Mouse (Mus musculus): ENCODE results near the gene Tube1. TPM values are rescaled to one million over a fixed set of nuclear protein-coding genes. Genes with fewer than 3 reads are reported as not detected.

Gene Tube1
- polyA plus RNA-seq, 1 experiment: 0.90 TPM

DNA sequence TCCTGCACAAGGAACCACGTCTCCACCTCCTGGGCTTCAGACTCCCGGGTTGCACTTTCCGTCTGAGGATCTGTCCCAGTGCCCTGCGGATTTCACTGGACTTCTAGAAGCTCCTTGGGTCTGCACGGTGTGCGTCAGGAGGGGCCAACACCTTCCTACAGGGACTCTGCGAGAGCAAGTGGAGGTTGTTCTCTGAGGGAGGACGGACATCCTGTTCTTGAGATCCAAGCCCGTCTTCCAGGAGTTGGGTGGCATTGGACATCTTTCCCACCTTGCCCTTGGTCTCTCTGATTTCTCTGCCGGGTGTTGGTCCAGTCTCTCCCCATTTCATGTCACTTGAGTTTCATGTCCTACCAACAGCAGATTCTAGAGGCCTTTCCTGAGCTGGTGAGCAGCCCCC lies 29.9 kb downstream of the Tube1 start, which contains the start of gene Ccn6:
Ccn6 (minus strand) TSS at position 101 of the 400 bp plus-strand sequence.
- 89% methylated on average over 10 of the region's 10 CpGs for WGBS
- no peak within 1 kb of the TSS for H3K4me3 ChIP-seq (replicated peaks; ENCODE audit: extremely low read depth, low read depth, low read length)
- no peak for DNase-seq
- no peaks in the 10 kb centered on the region for H3K4me1 ChIP-seq (ENCODE audit: control insufficient read depth, insufficient read depth, low read length)
- TF ChIP-seq POLR2A (IDR thresholded peaks at IDR 0.05; ENCODE audit: borderline replicate concordance, extremely low read depth, low read depth, low read length): no peak
- no peak for TF ChIP-seq CTCF (IDR thresholded peaks at IDR 0.05; ENCODE audit: insufficient read depth, low read length)

DNA sequence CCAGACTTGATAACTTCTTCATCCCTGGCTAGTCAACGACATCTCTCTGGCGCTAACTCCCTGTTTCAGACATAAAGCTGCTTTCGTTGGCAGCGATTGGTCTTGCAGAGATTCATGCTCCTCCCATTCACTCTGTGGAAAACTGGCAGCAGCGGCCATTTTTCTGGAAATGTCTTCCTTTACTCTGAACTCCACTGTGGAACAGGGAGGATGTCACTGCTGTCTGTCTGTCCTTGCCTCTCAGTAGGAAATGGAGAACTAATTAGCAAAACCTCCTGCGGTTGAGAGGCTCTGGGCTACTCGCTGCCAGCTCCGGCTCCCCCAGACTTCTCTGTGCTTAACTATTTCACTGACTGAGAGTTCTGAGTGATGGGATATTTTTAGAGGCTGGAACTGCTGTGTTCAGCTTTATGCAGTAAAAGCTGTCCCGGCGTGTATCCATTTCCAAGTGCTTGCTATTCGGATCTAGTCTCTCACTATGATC lies 31.9 kb downstream of the Tube1 start:
- no peaks in the 10 kb centered on the region; the same call in 1 of the 2 replicates for H3K4me1 ChIP-seq (ENCODE audit: control insufficient read depth, insufficient read depth, low read length)
- TF ChIP-seq CTCF (IDR thresholded peaks at IDR 0.05; ENCODE audit: insufficient read depth, low read length) (no peak), POLR2A (IDR thresholded peaks at IDR 0.05; ENCODE audit: borderline replicate concordance, extremely low read depth, low read depth, low read length) (no peak)
- no peak for DNase-seq
- H3K4me3 ChIP-seq (replicated peaks; ENCODE audit: extremely low read depth, low read depth, low read length): peak overlapping the region; percentile 4
- 28% methylated on average over 11 of the region's 11 CpGs for WGBS

DNA sequence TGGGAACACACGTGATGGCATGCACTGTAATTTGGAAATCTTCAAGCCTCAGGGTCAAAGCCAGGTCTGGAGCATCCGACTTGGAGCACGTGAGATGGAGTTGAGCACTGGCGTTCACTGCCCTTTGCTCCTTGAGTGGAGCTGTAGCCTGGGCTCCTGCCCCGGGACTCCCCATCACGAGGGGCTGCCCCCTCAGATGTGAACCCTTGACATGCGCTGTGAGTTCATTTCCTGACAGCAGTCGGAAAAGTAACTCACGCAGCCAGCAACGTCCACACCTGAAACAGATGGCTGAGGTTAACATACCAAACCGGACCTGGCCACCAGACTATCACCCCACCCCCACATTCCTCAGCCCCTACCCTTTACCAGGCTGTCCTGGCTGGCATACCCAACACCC lies 33.8 kb downstream of the Tube1 start:
- H3K4me1 ChIP-seq (ENCODE audit: control insufficient read depth, insufficient read depth, low read length): no peaks in the 10 kb centered on the region; the same call in 1 of the 2 replicates
- 72% methylated on average over 11 of the region's 11 CpGs for WGBS
- TF ChIP-seq CTCF (IDR thresholded peaks at IDR 0.05; ENCODE audit: insufficient read depth, low read length): no peak
- TF ChIP-seq POLR2A (IDR thresholded peaks at IDR 0.05; ENCODE audit: borderline replicate concordance, extremely low read depth, low read depth, low read length): no peak
- H3K4me3 ChIP-seq (replicated peaks; ENCODE audit: extremely low read depth, low read depth, low read length): no peak overlapping the region
- DNase-seq: no peak

DNA sequence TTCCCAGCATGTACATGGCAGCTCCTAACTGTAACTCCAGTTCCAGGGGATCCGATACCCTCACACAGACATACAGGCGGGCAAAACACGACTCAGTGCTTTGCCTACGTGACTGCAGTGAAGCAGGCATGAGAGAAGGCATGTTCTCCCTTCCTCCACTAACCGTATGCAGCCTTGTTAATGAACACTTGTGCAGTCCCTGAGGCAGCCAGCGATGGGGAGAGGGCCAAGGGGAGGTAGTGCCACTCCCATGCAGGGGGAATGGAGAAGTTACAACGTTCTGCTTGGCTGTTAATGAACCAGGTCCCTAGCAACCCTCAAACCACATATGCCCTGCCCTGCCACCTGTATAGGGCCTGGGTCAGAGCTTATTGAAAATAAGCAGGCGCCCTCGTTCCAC lies 35.9 kb downstream of the Tube1 start:
- TF ChIP-seq CTCF (IDR thresholded peaks at IDR 0.05; ENCODE audit: insufficient read depth, low read length) (no peak), POLR2A (IDR thresholded peaks at IDR 0.05; ENCODE audit: borderline replicate concordance, extremely low read depth, low read depth, low read length) (no peak)
- no peak for DNase-seq
- Histone ChIP-seq H3K4me3 (replicated peaks; ENCODE audit: extremely low read depth, low read depth, low read length) (no peak overlapping the region), H3K4me1 (ENCODE audit: control insufficient read depth, insufficient read depth, low read length) (peaks cover 2% of the 10 kb centered on the region; the same call in 1 of the 2 replicates)
- WGBS: 60% methylated on average over 9 of the region's 9 CpGs

DNA sequence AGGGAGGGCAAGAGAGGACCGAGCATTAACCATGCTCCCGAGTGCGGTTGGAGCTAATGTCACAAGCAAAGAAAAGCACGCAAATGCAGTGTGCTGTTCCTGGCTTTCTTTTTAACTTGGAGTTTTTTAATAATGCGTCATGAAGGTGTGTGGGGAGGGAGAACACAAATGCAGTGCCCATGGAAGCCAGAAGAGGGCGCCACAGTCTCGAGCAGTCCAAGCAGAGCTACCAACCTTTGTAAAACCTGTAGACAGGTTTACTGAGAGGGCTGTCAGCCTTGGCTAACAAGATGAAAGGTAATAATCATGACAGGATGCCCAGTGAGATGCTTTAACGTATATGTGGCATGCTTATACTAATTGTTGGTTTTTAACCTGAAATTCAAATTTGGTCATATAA lies 36.4 kb downstream of the Tube1 start:
- 24% methylated on average over 8 of the region's 8 CpGs for WGBS
- peak overlapping the region; percentile 8 for H3K4me3 ChIP-seq (replicated peaks; ENCODE audit: extremely low read depth, low read depth, low read length)
- peaks cover 2% of the 10 kb centered on the region; the same call in 1 of the 2 replicates for H3K4me1 ChIP-seq (ENCODE audit: control insufficient read depth, insufficient read depth, low read length)
- peak; percentile 89 for TF ChIP-seq CTCF (IDR thresholded peaks at IDR 0.05; ENCODE audit: insufficient read depth, low read length)
- no peak for TF ChIP-seq POLR2A (IDR thresholded peaks at IDR 0.05; ENCODE audit: borderline replicate concordance, extremely low read depth, low read depth, low read length)
- peak; percentile 73 for DNase-seq

DNA sequence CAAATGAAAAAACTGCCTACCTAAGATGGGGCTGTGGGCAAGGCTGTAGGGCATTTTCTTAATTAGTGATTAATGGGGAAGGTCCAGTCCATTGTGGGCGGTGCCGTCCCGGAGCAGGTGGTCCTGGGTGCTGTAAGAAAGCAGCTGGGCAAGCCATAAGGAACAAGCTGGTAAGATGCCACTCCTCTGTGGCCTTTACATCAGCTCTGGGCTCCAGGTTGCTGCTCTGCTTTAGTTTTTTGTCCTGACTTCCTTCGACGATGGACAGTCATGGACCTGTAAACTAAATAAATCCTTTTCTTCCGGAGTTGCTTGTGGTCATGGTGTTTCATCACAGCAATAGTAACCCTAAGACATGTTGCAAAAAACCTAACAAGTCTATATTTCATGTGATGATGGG lies 36.9 kb downstream of the Tube1 start:
- no peak for TF ChIP-seq CTCF (IDR thresholded peaks at IDR 0.05; ENCODE audit: insufficient read depth, low read length)
- TF ChIP-seq POLR2A (IDR thresholded peaks at IDR 0.05; ENCODE audit: borderline replicate concordance, extremely low read depth, low read depth, low read length): no peak
- H3K4me3 ChIP-seq (replicated peaks; ENCODE audit: extremely low read depth, low read depth, low read length): no peak overlapping the region
- WGBS: 16% methylated on average over 6 of the region's 6 CpGs
- DNase-seq: no peak
- H3K4me1 ChIP-seq (ENCODE audit: control insufficient read depth, insufficient read depth, low read length): peaks cover 2% of the 10 kb centered on the region; the same call in 1 of the 2 replicates

DNA sequence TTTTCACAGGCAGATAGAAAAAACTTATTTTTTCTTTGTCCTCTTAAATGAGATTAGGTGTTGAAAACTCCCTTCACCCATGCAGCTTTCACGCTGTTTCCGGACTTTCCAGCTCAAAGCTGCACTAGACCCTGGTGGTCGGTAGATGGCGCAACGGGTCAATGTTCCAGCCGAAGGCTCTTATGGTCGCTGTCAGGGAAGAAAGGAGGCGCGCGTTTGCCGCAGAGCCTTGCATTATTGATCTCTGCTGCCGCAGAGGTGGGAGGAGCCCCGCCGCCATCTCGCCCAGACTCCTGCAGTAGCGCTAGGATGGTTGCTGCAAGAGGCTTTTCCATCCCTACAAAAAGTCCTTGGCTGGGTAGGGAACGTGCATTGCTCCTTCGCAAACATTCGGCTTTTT lies 37.4 kb downstream of the Tube1 start:
- under 1% methylated on average over 19 of the region's 19 CpGs for WGBS
- DNase-seq: peak; percentile 88
- TF ChIP-seq POLR2A (IDR thresholded peaks at IDR 0.05; ENCODE audit: borderline replicate concordance, extremely low read depth, low read depth, low read length) (no peak; the same call in 1 of the 2 replicates), CTCF (IDR thresholded peaks at IDR 0.05; ENCODE audit: insufficient read depth, low read length) (peak; percentile 97)
- Histone ChIP-seq H3K4me1 (ENCODE audit: control insufficient read depth, insufficient read depth, low read length) (peaks cover 2% of the 10 kb centered on the region; the same call in 1 of the 2 replicates), H3K4me3 (replicated peaks; ENCODE audit: extremely low read depth, low read depth, low read length) (peak overlapping the region; percentile 64)

DNA sequence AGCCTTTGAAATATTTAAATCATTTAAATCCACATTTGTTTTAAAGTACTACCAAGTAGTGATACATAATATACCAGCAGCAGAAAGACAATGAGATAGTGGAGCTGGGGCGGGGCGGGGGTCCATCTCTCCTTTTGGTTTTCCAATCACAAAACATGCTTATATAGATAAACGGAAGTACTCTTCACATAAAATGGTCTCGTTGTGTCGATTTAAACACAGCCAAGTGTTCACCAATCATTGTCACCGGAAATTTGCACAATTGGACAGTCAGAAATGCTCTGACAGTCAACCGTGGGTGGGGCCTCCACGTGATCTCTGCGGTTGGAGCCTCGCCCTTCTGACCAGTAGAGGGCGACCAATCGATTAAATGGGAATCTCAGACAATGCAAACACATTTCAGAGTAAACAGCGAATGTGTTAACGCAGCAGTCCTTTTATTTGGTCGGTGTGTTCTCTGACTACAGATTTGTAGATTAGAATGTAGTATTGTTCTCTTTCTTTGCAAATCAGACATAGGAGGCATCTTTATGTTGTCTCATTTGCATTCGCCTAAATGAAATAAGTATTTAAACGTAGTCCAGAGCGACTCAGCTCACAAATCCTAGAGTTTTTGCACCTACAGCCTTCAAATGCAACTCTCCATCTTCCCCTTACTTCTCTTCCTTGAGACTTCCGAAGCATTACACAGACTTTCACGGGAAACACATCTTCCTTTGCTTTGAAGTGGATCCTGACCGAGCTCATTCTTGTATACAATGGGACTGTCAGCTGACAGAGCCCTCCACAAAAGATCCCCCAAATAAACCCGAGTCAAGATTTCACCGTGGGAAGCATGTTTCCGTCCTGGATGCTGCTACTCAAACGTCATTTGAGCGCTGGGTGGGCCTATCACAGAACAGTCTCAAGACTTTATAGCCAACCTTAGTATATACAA lies 38.1 kb downstream of the Tube1 start:
- peak; percentile 73 for DNase-seq
- Histone ChIP-seq H3K4me3 (replicated peaks; ENCODE audit: extremely low read depth, low read depth, low read length) (peak overlapping the region; percentile 33), H3K4me1 (ENCODE audit: control insufficient read depth, insufficient read depth, low read length) (peaks cover 5% of the 10 kb centered on the region)
- TF ChIP-seq CTCF (IDR thresholded peaks at IDR 0.05; ENCODE audit: insufficient read depth, low read length) (peak; percentile 69), POLR2A (IDR thresholded peaks at IDR 0.05; ENCODE audit: borderline replicate concordance, extremely low read depth, low read depth, low read length) (no peak)
- WGBS: 13% methylated on average over 26 of the region's 26 CpGs

DNA sequence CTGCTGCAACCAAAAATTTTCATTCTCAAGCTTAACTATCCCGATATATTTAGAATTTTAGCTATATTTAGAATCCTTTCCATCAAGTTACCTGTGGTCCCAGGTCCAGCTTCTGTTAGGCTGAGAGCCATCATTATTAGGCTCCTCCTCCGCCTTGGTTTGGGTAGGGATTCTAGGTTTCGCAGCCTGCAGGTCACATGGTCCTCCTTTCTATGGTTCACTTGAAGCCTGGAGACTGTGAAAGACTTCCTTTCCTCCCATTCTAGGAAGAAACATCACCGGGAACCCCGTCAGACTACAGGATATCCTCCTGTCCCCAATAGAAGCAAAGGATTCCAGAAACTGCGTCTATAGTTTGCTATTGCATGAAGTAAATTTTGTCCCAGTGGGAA lies 38.8 kb downstream of the Tube1 start:
- no peak for DNase-seq
- WGBS: 50% methylated on average over 6 of the region's 6 CpGs
- Histone ChIP-seq H3K4me1 (ENCODE audit: control insufficient read depth, insufficient read depth, low read length) (peaks cover 5% of the 10 kb centered on the region), H3K4me3 (replicated peaks; ENCODE audit: extremely low read depth, low read depth, low read length) (no peak overlapping the region)
- TF ChIP-seq CTCF (IDR thresholded peaks at IDR 0.05; ENCODE audit: insufficient read depth, low read length): no peak
- no peak for TF ChIP-seq POLR2A (IDR thresholded peaks at IDR 0.05; ENCODE audit: borderline replicate concordance, extremely low read depth, low read depth, low read length)
